Mouse (Mus musculus) right cerebral cortex, postnatal 25 days (tissue): ENCODE measurements around the gene Kdm2b.

Experiments
- DNase-seq: peaks from one replicate; pipeline ENCODE4 v3.0.0; 2022

Gene Kdm2b

DNA sequence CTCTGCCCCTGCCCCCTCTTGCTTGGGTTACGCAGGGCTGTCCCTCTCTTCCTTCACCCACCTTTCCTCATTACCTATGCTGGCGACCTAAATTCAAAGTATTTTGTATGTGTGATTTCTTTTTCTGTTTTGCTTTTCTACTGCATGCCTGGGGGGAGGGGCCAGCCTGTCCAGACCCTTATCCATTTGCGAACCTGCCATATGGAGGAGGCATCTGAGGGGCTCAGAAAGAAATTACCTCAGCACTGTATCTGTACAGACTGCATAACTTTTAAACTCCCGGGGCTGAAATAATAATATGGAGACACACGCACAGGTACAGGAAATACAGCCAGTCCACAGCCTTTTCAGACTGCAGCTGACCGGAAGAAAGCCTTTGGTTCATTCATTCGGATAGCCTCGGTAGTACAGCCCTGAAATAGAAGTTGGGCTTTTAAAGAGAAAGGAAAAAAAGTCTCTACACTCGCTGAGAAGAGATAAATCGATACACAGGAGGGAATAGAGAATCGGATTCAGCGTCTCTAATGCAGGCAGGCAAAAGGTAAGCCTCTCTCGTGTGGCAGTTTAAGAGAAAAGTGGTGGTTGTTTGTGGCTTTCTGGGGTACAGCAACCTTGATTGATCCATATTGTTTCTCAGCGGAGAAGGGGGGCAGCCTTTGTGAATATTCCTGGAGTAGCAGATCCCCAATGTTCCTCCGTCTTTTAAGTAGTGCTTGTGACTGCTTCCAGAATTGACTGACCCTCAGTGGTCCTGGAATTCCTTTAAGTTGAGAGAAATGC, at the start of gene Kdm2b:
Gene Kdm2b (minus strand): TSS at position 273 of the 780 bp plus-strand sequence.
- no peak for DNase-seq

DNA sequence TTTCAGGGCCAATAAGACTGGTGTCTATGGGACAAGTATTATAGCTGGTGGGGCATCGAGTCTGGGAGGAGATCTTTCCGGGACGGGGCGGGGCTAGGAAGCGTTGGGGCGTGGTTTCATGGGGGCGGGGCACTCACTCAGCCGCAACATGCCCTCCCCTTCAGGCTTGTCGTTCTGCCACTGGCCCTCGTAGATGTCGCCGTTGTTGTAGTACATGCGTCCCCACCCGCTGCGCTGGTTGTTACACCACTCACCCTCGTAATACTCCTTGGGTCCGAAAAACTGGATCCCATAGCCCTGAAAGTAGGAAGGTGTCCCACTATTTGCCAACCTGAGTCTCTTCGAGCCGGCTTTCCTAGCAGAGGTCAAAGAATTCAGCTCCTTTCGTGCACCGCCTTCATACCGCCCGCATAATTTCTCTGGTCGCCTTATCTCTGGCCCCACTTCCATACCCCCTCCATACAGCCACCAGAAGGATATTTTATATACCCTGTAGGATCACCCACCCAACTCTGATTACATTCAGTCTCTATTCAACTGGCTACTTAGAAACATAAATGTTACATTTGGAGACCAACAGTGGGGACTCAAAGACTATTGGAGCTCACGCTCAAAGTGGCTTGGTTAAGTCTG, 49.6 kb upstream of the Kdm2b start:
- DNase-seq, result no peak

- no peak for DNase-seq
Measured at GRCm38 (mm10) chr5:123038115-123038514, 48.5 kb upstream of the Kdm2b start.

DNA sequence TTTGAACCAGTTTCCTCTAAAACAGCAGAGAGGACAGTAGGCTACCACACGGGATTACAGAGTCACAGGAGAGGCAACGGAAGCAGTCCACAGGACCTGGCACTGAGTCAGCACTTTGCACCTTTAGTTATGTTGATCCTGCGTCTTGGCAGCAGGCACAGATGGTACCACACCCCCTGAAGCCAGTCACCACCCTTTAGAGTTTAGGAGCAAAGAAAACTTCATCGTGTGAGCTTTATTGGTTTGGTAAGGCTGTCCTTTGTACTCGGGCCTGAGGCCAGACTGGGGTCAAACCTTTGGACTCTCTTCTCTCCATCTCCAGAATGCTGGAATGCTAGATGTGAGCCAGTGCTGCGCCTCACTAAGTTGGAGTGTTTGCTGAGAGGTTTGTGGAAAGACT, 45.9 kb upstream of the Kdm2b start:
- DNase-seq, result no peak

- no peak for DNase-seq
Measured at GRCm38 (mm10) chr5:123035089-123035488, 45.5 kb upstream of the Kdm2b start.

DNA sequence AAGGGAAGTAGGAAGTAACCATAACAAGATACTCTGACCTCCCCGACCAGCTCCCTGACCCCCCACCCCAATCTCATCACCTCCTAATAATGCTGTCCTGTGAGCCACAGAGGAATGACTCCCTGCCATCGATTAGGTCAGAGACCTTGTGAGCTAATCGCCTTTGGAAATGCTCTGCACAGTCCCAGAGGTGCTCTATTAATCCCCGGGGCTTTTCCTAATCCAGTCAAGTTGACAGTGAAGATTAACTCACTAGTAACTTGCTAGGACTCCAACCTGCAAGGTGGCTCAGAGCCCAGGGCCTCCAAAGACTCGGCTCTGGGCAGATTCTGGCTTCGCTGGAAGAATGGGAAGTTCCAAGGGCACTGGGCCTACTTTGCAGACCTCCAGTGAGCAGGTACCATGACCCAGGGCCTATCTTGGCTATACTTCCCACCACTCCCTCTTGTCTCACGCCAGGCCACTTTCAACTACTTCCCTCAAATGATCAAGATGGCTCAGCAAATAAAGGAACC, 44.1 kb upstream of the Kdm2b start:
- DNase-seq, result no peak

DNA sequence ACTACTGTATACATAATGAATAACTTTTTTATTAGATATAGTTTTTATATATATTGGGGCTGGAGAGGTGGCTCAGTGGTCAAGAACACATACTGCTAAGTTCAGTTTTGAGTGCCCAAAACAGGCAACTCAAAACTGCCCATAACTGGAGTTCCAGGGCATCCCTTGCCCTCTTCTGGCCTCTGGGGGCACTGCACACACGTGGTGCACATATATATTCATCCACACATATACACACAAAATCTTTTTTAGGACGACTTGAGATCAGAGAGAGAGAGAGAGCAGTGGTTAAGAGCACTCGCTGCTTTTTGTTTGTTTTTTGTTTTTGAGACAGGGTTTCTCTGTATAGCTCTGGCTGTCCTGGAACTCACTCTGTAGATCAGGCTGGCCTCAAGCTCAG, 41.7 kb upstream of the Kdm2b start:
- DNase-seq, result no peak

DNA sequence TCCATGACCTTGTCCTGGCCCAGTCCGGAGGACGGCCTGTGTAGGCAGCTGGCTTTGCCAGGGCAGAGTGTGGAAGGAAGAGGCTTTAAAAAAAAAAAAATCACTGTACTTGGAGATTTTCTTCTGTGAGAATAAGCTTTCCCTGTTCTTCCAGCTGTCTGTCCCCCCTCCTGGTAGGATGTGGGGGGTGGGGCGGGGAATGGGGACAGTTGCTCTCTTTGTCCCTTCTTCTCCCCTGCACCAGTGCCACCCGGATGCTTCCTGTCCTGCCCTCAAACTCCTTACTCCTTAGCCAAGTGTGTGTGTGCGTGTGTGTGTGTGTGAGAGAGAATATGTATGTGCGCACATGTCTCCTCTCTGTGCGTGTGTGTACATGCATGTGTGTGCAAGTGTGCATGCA, 40.1 kb upstream of the Kdm2b start:
- DNase-seq, result no peak

DNA sequence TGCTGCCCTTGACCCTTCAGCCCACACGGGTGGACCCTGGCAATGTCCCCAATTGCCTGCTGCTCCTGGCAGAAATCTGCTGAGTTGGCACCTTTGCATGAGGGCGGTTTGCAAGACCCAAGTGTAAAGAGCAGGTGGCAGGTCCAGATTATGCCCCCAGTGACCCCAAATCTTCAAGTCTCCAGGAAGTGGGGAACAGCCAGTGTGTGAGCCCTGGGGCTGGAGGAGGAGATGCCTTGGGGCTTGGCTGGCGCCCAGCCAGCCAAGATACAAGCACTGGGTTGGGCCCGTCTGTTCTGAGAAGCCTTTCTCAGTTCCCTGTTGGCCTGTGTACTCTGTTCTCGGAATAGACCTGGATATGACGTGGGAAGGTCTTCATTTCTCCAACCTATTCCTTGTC, 37.8 kb upstream of the Kdm2b start:
- DNase-seq, result no peak

GRCm38 (mm10) chr5:123026414-123026813, 36.8 kb upstream of the Kdm2b start:
- no peak for DNase-seq

DNA sequence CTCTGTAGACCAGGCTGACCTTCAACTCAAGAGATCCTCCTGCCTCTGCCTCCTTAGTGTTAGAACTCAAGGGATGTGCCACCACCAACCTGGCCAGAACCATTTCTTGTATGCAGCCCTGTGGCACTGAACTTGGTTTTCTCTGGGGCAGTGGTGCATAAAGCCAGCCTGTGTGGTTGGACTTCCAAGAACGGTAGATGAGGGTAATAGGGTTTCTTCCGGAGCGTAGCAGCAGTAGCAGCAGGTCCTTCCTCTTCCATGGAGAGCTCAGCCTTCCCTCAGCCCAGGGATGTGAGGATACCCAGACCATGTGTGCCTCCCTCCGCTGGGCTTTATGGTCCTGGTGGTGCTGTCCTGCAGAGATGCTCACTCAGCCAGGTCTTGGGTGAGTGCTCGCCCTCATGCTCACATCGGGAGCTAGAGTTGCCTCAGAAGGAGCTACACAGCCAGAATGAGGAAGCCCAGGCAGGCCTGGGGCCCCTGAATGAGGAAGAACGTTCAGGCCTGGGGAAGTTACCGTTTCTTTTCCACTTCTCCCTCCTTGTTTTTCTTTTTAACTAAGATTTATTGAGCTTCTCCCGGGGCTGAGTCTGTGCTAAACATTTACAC, 35.4 kb upstream of the Kdm2b start:
- no peak for DNase-seq

DNA sequence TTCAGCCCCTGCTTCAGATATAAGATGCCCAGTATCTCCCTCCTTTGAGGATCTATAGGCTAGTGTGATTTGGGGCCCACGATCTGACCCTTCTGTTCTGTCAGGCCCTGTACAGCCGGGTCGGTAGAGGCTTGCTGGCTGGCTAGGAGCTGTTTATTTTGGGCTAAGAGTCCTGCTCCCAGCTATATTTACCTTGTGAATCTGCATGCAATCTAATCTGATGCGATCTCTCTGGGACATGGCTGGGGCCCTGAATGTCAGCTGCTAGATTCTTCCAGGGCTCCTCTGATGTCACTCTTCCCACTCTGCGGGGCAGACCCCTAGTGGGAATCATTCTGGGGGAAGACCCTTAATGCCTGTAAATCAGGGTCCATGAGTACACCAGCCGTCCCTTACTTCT, 34.7 kb upstream of the Kdm2b start:
- DNase-seq, result no peak

GRCm38 (mm10) chr5:123023049-123023448, 33.4 kb upstream of the Kdm2b start:
- no peak for DNase-seq

- DNase-seq, result no peak
Measured at GRCm38 (mm10) chr5:123021438-123021837, 31.8 kb upstream of the Kdm2b start.

GRCm38 (mm10) chr5:123020426-123020825, 30.8 kb upstream of the Kdm2b start:
- DNase-seq, result no peak

- no peak for DNase-seq
Measured at GRCm38 (mm10) chr5:123019336-123020016, 29.9 kb upstream of the Kdm2b start.

- DNase-seq, result no peak
Measured at GRCm38 (mm10) chr5:123017504-123017903, 27.9 kb upstream of the Kdm2b start.

DNA sequence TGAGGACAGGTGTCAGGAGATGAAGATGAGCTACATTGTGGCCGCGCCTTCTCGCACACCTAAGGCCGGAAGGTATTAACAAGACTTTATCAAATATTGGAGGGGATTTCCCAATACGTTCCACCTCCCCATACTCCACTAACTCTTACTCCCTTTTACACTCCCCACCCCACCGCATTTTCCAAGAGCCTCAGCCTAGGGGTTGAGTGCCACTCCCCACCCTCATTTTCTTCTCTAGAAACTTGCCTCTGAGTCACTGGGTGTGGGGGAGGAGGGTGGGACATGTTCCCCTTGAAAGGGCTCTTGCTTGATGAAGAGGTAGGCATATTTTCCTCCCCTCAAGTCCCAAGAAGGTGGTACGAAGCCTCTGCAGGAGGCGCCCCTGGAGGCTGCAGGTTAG, 26.3 kb upstream of the Kdm2b start:
- no peak for DNase-seq

GRCm38 (mm10) chr5:123014753-123015701, 25.4 kb upstream of the Kdm2b start, which contains the start of gene Orai1:
Orai1 (plus strand) TSS chr5:123015074.
- peak; percentile 94 for DNase-seq

GRCm38 (mm10) chr5:123013599-123014315, 24.1 kb upstream of the Kdm2b start:
- peak; percentile 55 for DNase-seq

DNA sequence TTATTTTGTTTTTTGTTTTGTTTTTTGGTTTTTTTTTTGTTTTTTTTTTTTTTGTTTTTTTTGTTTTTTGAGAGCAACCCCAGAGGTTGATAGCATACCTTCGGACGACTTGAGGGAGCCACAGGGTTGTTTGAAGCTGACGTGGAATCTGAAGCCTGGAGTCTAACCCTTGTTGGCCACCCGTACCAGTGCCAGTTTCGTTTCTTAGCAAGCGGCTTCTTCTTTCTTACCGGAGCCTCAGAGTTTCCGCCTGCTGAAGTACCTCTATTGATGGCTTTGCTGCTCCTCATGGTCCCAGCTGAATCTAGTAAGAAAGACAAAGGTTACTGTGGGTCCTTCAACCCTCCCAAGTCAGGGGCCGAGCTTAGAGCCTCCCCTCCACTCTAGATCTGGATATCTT, 22.1 kb upstream of the Kdm2b start:
- DNase-seq, result no peak
